Mouse (Mus musculus): ENCODE data around the gene Ifitm3. TPM values are rescaled to one million over a fixed set of nuclear protein-coding genes. Genes with fewer than 3 reads are reported as not detected.
"Not testable (repeated sequence)": the region's sequence is repeated elsewhere in the genome, so short reads cannot be mapped to it uniquely, and the experiment has no call there.

Ifitm3 gene
- polyA plus RNA-seq, 1 experiment from 2014 or later = 450 TPM

DNA sequence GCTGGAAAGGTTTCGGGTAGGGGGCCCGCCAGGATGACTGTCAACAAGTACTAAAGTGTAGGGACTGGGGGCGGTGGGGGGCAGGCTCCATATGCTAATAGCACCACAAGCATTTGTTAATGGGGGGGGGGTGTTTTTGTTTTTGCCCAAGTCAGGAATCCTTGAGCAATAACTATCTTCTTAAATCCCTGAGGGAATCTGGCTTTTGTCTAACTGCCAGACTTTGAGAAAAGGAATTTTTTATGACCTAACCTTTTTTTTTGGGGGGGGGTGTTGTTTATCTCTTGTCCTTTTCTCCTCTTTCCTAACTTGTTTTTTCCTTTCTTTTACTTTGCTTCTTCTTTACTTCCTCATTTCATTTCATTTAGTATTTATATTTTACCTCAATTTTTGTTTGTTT lies 35.1 kb downstream of the Ifitm3 start:
- Histone ChIP-seq H3K4me3 (ENCODE audit: low read depth, low read length) (no peak overlapping the region), H3K27me3 (ENCODE audit: control insufficient read depth, insufficient read depth, low read length) (no peaks in the 10 kb centered on the region), H3K27ac (replicated peaks) (no peak overlapping the region), H3K9ac (ENCODE audit: low read length) (no peak overlapping the region), H3K36me3 (ENCODE audit: control insufficient read depth, insufficient read depth, low read length) (no peaks in the 10 kb centered on the region), H3K9me3 (ENCODE audit: control insufficient read depth, low read length) (no peaks in the 10 kb centered on the region), H3K4me1 (replicated peaks; ENCODE audit: control insufficient read depth, insufficient read depth) (peaks cover 10% of the 10 kb centered on the region), H3K4me2 (replicated peaks; ENCODE audit: low read depth) (no peak overlapping the region)
- ATAC-seq (ENCODE audit: low FRiP score, low TSS enrichment) (no peak), DNase-seq (ENCODE audit: low spot score) (no peak)
- WGBS = 39% methylated on average over 3 of the region's 3 CpGs
- no peak for TF ChIP-seq CTCF (IDR thresholded peaks at IDR 0.05; ENCODE audit: low read depth)
- no peak for TF ChIP-seq EP300 (optimal IDR thresholded peaks at IDR 0.05)

DNA sequence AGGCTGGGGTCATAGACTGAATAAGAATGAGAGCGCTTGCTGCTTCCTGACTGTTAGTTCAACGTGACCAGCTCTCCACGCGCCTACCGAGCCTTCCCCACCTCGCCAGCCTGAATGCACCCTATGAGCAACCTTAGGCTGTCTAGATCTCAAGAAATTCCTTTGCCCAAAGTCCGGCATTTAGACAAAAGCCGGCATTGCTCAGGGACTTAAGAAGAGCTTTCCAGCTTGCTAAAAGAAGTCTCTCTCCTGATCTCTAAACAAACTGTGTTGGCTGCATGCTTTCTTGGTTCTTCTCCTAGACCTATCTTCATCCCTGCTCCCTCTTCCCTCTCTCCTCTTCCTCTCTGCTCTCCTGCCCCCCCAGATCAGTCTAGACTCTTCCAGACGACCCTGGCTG lies 35.6 kb downstream of the Ifitm3 start:
- H3K27ac ChIP-seq (replicated peaks) = peak overlapping the region; percentile 50
- 25% methylated on average over 9 of the region's 9 CpGs for WGBS
- no peaks in the 10 kb centered on the region for H3K36me3 ChIP-seq (ENCODE audit: control insufficient read depth, insufficient read depth, low read length)
- no peak for ATAC-seq (ENCODE audit: low FRiP score, low TSS enrichment)
- no peak overlapping the region for H3K4me2 ChIP-seq (replicated peaks; ENCODE audit: low read depth)
- no peak overlapping the region for H3K4me3 ChIP-seq (ENCODE audit: low read depth, low read length)
- TF ChIP-seq CTCF (IDR thresholded peaks at IDR 0.05; ENCODE audit: low read depth) = no peak
- TF ChIP-seq EP300 (optimal IDR thresholded peaks at IDR 0.05) = no peak
- peaks cover 10% of the 10 kb centered on the region for H3K4me1 ChIP-seq (replicated peaks; ENCODE audit: control insufficient read depth, insufficient read depth)
- DNase-seq (ENCODE audit: low spot score) = no peak
- no peaks in the 10 kb centered on the region for H3K27me3 ChIP-seq (ENCODE audit: control insufficient read depth, insufficient read depth, low read length)
- H3K9ac ChIP-seq (ENCODE audit: low read length) = no peak overlapping the region
- no peaks in the 10 kb centered on the region for H3K9me3 ChIP-seq (ENCODE audit: control insufficient read depth, low read length)

DNA sequence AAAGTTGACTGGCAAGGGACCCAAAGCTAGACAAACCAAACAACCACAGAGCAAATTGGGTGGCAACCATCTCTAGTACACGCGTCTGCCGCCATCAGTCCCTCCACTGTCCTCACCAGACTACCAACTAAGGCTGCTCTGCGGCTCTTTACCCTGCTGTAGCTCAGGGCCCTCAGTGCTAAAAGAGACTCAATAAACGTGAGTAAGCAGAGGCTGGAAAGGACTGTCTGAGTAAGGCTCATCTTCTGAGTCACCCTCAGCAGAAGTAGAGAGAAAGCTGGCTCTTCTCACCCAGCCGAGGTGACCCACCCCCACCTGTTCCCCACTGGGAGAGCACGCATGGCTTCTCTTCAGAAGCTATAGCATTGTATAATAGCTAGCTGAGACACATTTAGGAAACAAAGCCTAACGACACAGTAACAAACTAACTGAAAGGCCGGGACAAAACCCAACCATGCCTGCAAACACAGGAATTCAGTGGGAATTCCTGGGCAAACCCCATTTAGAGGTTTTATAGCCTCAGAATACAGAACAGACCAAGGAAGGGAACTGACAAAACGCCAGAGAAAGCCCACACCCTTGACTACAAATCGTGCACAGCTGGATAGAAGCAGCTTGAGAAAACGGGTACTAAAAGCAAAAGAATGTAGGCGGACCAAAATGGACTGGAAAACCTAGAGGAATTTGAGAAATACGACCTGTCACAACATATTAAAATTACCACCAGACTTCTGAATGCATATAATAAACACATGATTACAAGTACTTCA lies 37.0 kb downstream of the Ifitm3 start:
- Histone ChIP-seq H3K4me3 (ENCODE audit: low read depth, low read length) (no peak overlapping the region), H3K4me1 (replicated peaks; ENCODE audit: control insufficient read depth, insufficient read depth) (peaks cover 12% of the 10 kb centered on the region), H3K27ac (replicated peaks) (peak overlapping the region; percentile 49), H3K4me2 (replicated peaks; ENCODE audit: low read depth) (no peak overlapping the region), H3K9me3 (ENCODE audit: control insufficient read depth, low read length) (no peaks in the 10 kb centered on the region), H3K36me3 (ENCODE audit: control insufficient read depth, insufficient read depth, low read length) (no peaks in the 10 kb centered on the region), H3K9ac (ENCODE audit: low read length) (no peak overlapping the region), H3K27me3 (ENCODE audit: control insufficient read depth, insufficient read depth, low read length) (no peaks in the 10 kb centered on the region)
- 36% methylated on average over 14 of the region's 14 CpGs for WGBS
- TF ChIP-seq EP300 (optimal IDR thresholded peaks at IDR 0.05) (no peak), CTCF (IDR thresholded peaks at IDR 0.05; ENCODE audit: low read depth) (no peak)
- DNase-seq (ENCODE audit: low spot score) = no peak
- no peak for ATAC-seq (ENCODE audit: low FRiP score, low TSS enrichment)

DNA sequence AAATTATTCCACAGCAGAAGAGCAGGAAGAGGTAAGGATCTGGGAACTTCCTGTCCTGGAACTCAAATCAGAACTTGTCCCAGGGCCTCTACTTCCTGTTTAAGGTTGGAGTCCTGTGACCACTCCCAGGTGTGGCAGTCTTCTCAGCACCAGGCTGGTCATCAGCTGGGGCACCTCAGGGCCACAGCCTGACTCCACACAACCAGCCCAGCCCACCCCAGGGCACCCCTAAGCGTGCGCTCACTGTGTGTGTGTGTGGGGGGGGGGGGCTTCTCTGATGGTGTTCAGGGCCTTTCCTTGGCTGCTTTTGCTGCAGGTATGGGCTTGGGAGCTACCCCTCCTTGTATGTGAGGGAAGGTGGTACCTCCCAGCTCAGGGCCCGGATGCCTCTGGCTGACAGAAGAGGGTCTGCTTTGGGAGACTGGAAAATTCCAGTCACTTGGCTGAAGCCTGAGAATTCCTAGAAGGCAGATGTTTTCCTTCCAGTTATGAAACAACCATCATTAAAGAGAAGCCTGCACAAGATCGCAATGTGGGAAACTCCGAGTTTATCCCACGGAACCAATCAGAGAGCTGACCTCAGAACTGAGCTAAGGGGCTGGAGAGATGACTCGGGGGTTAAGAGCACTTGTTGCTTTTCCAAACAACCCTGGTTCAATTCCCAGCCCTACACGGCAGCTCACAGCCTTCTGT lies 38.9 kb downstream of the Ifitm3 start:
- ATAC-seq (ENCODE audit: low FRiP score, low TSS enrichment) = peak; percentile 61
- Histone ChIP-seq H3K4me1 (replicated peaks; ENCODE audit: control insufficient read depth, insufficient read depth) (peaks cover 15% of the 10 kb centered on the region), H3K9me3 (ENCODE audit: control insufficient read depth, low read length) (no peaks in the 10 kb centered on the region), H3K4me3 (ENCODE audit: low read depth, low read length) (no peak overlapping the region), H3K9ac (ENCODE audit: low read length) (no peak overlapping the region), H3K4me2 (replicated peaks; ENCODE audit: low read depth) (peak overlapping the region; percentile 3; the same call in 1 of the 2 replicates), H3K36me3 (ENCODE audit: control insufficient read depth, insufficient read depth, low read length) (no peaks in the 10 kb centered on the region), H3K27me3 (ENCODE audit: control insufficient read depth, insufficient read depth, low read length) (no peaks in the 10 kb centered on the region), H3K27ac (replicated peaks) (peak overlapping the region; percentile 91)
- DNase-seq (ENCODE audit: low spot score) = no peak
- TF ChIP-seq EP300 (optimal IDR thresholded peaks at IDR 0.05) = no peak
- no peak for TF ChIP-seq CTCF (IDR thresholded peaks at IDR 0.05; ENCODE audit: low read depth)
- 48% methylated on average over 8 of the region's 8 CpGs for WGBS

DNA sequence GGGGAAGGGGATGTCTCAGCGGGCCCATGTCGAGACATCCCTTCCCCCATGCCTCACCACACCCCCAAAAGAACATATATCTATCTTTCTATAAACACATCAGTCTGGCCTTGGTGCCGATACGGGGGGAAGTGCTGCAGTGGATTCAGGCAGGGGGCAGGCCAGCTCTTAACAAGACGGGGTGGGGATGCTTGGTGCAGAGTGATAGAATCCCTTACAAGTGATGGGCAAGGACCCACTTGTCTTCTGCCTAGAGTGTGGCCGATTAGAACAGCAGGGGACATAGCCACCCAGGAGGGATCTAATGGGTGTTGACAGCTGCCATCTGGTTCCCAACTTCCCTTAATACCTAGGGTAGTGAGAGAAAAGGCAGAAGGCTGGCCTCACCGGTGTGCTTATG lies 39.6 kb downstream of the Ifitm3 start:
- Histone ChIP-seq H3K9me3 (ENCODE audit: control insufficient read depth, low read length) (no peaks in the 10 kb centered on the region), H3K27ac (replicated peaks) (peak overlapping the region; percentile 91), H3K36me3 (ENCODE audit: control insufficient read depth, insufficient read depth, low read length) (no peaks in the 10 kb centered on the region), H3K27me3 (ENCODE audit: control insufficient read depth, insufficient read depth, low read length) (no peaks in the 10 kb centered on the region), H3K4me3 (ENCODE audit: low read depth, low read length) (no peak overlapping the region), H3K4me1 (replicated peaks; ENCODE audit: control insufficient read depth, insufficient read depth) (peaks cover 15% of the 10 kb centered on the region), H3K4me2 (replicated peaks; ENCODE audit: low read depth) (no peak overlapping the region), H3K9ac (ENCODE audit: low read length) (no peak overlapping the region)
- WGBS = 35% methylated on average over 7 of the region's 7 CpGs
- DNase-seq (ENCODE audit: low spot score) (no peak), ATAC-seq (ENCODE audit: low FRiP score, low TSS enrichment) (no peak)
- TF ChIP-seq CTCF (IDR thresholded peaks at IDR 0.05; ENCODE audit: low read depth) (0 out of 2 replicates have a peak, but pooled peaks have one; percentile 20), EP300 (optimal IDR thresholded peaks at IDR 0.05) (no peak)

DNA sequence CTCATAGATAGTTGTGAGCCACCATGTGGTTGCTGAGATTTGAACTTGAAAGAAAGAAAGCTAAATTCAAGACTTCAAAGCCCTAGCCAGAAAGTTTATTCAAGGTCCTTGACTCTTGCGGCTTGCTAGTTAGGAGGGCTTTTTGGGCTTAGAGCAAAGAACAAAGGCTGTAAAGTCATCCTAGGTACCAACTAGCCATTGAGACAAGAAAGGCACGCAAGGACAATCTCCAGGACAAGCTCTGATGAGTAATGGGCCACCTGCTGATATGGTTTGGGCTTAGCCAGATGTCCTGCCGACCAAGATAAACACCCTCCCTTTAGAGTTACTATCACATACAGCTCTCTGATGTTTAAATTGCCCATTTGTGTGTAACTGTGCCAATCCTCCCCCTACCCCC lies 41.9 kb downstream of the Ifitm3 start:
- H3K27ac ChIP-seq (replicated peaks) = peak overlapping the region; percentile 13
- not testable (repeated sequence) for H3K9ac ChIP-seq (ENCODE audit: low read length); H3K9me3 ChIP-seq (ENCODE audit: control insufficient read depth, low read length); ATAC-seq (ENCODE audit: low FRiP score, low TSS enrichment); H3K27me3 ChIP-seq (ENCODE audit: control insufficient read depth, insufficient read depth, low read length); DNase-seq (ENCODE audit: low spot score); H3K36me3 ChIP-seq (ENCODE audit: control insufficient read depth, insufficient read depth, low read length)
- peak overlapping the region; percentile 50 for H3K4me2 ChIP-seq (replicated peaks; ENCODE audit: low read depth)
- peak overlapping the region; percentile 30 for H3K4me3 ChIP-seq (ENCODE audit: low read depth, low read length)
- H3K4me1 ChIP-seq (replicated peaks; ENCODE audit: control insufficient read depth, insufficient read depth) = peaks cover 15% of the 10 kb centered on the region
- 22% methylated on average over 3 of the region's 3 CpGs for WGBS

Data from stomach, postnatal 0 days (tissue).